Mouse (Mus musculus): Measurements from ENCODE around the gene Rhoh. TPM values are rescaled to one million over a fixed set of nuclear protein-coding genes. Genes with fewer than 3 reads are reported as not detected.

Rhoh gene
- total RNA-seq, 1 experiment = 0.27 TPM

GRCm38 (mm10) chr5:65868419-65868818 lies 7.4 kb downstream of the Rhoh start:
- Histone ChIP-seq H3K4me1 (ENCODE audit: control insufficient read depth in 2 of 2, insufficient read depth in 2 of 2, low read length in 2 of 2, poor library complexity in 1 of 2) (peaks cover 0 to 6% of the 10 kb centered on the region in 2 experiments; a peak in 1 of 4 replicates), H3K9me3 (ENCODE audit: control insufficient read depth, insufficient read depth, low read depth, low read length) (no peaks in the 10 kb centered on the region), H3K4me3 (ENCODE audit: insufficient read depth in 1 of 2, low read depth in 1 of 2, low read length in 2 of 2, poor library complexity in 1 of 2, severe bottlenecking in 1 of 2) (no peak overlapping the region), H3K36me3 (ENCODE audit: control insufficient read depth, insufficient read depth, low read length, poor library complexity, severe bottlenecking) (no peaks in the 10 kb centered on the region), H3K27ac (ENCODE audit: insufficient read depth, low read depth, low read length, poor library complexity, severe bottlenecking) (no peak overlapping the region), H3K9ac (ENCODE audit: insufficient read depth, low read depth, low read length, poor library complexity, severe bottlenecking) (no peak overlapping the region)
- no peak for DNase-seq (ENCODE audit: low read depth, low spot score)
- TF ChIP-seq ZC3H11A (IDR thresholded peaks at IDR 0.05; ENCODE audit: borderline replicate concordance, low read depth, low read length) (no peak), MAFK (IDR thresholded peaks at IDR 0.05; ENCODE audit: insufficient read depth, low read depth, low read length) (no peak), CHD2 (IDR thresholded peaks at IDR 0.05; ENCODE audit: low read depth, low read length) (no peak), ZNF384 (IDR thresholded peaks at IDR 0.05; ENCODE audit: low read depth, low read length) (no peak), HCFC1 (IDR thresholded peaks at IDR 0.05; ENCODE audit: borderline replicate concordance, insufficient read depth, low read length) (no peak)
- in situ Hi-C loops (cut with MboI; ENCODE audit: low sequenced_read_pairs in 2 of 2, unreplicated experiment in 2 of 2) = no loop called here

- no peak overlapping the region for H3K4me3 ChIP-seq (ENCODE audit: insufficient read depth in 1 of 2, low read depth in 1 of 2, low read length in 2 of 2, poor library complexity in 1 of 2, severe bottlenecking in 1 of 2)
- H3K4me1 ChIP-seq (ENCODE audit: control insufficient read depth in 2 of 2, insufficient read depth in 2 of 2, low read length in 2 of 2, poor library complexity in 1 of 2) = peaks cover 0 to 6% of the 10 kb centered on the region in 2 experiments; a peak in 1 of 4 replicates
- no peak overlapping the region for H3K9ac ChIP-seq (ENCODE audit: insufficient read depth, low read depth, low read length, poor library complexity, severe bottlenecking)
- H3K27ac ChIP-seq (ENCODE audit: insufficient read depth, low read depth, low read length, poor library complexity, severe bottlenecking) = no peak overlapping the region
- no peaks in the 10 kb centered on the region for H3K36me3 ChIP-seq (ENCODE audit: control insufficient read depth, insufficient read depth, low read length, poor library complexity, severe bottlenecking)
- in situ Hi-C loops (cut with MboI; ENCODE audit: low sequenced_read_pairs in 2 of 2, unreplicated experiment in 2 of 2) = no loop called here
- DNase-seq (ENCODE audit: low read depth, low spot score) = no peak
- TF ChIP-seq HCFC1 (IDR thresholded peaks at IDR 0.05; ENCODE audit: borderline replicate concordance, insufficient read depth, low read length) (no peak), ZNF384 (IDR thresholded peaks at IDR 0.05; ENCODE audit: low read depth, low read length) (no peak), CHD2 (IDR thresholded peaks at IDR 0.05; ENCODE audit: low read depth, low read length) (no peak), ZC3H11A (IDR thresholded peaks at IDR 0.05; ENCODE audit: borderline replicate concordance, low read depth, low read length) (no peak), MAFK (IDR thresholded peaks at IDR 0.05; ENCODE audit: insufficient read depth, low read depth, low read length) (no peak)
- H3K9me3 ChIP-seq (ENCODE audit: control insufficient read depth, insufficient read depth, low read depth, low read length) = no peaks in the 10 kb centered on the region
Measured at GRCm38 (mm10) chr5:65869660-65870059, 8.6 kb downstream of the Rhoh start.

- no peak overlapping the region; the same call in 1 of the 2 replicates for H3K27ac ChIP-seq (ENCODE audit: insufficient read depth, low read depth, low read length, poor library complexity, severe bottlenecking)
- H3K36me3 ChIP-seq (ENCODE audit: control insufficient read depth, insufficient read depth, low read length, poor library complexity, severe bottlenecking) = no peaks in the 10 kb centered on the region
- no peak overlapping the region for H3K9ac ChIP-seq (ENCODE audit: insufficient read depth, low read depth, low read length, poor library complexity, severe bottlenecking)
- peak; percentile 43 for DNase-seq (ENCODE audit: low read depth, low spot score)
- no peaks in the 10 kb centered on the region for H3K9me3 ChIP-seq (ENCODE audit: control insufficient read depth, insufficient read depth, low read depth, low read length)
- H3K4me3 ChIP-seq (ENCODE audit: insufficient read depth in 1 of 2, low read depth in 1 of 2, low read length in 2 of 2, poor library complexity in 1 of 2, severe bottlenecking in 1 of 2) = no peak overlapping the region
- in situ Hi-C loops (cut with MboI; ENCODE audit: low sequenced_read_pairs in 2 of 2, unreplicated experiment in 2 of 2) = no loop called here
- no peak for TF ChIP-seq MAFK (IDR thresholded peaks at IDR 0.05; ENCODE audit: insufficient read depth, low read depth, low read length)
- TF ChIP-seq HCFC1 (IDR thresholded peaks at IDR 0.05; ENCODE audit: borderline replicate concordance, insufficient read depth, low read length) = peak; percentile 24; the same call in 1 of the 2 replicates
- H3K4me1 ChIP-seq (ENCODE audit: control insufficient read depth in 2 of 2, insufficient read depth in 2 of 2, low read length in 2 of 2, poor library complexity in 1 of 2) = peaks cover 0 to 6% of the 10 kb centered on the region in 2 experiments; a peak in 1 of 4 replicates
Measured at GRCm38 (mm10) chr5:65871276-65871875, 10.4 kb downstream of the Rhoh start.

- no peak for TF ChIP-seq MAFK (IDR thresholded peaks at IDR 0.05; ENCODE audit: insufficient read depth, low read depth, low read length)
- TF ChIP-seq HCFC1 (IDR thresholded peaks at IDR 0.05; ENCODE audit: borderline replicate concordance, insufficient read depth, low read length) = no peak
- TF ChIP-seq ZC3H11A (IDR thresholded peaks at IDR 0.05; ENCODE audit: borderline replicate concordance, low read depth, low read length) = no peak
- no peak for TF ChIP-seq ZNF384 (IDR thresholded peaks at IDR 0.05; ENCODE audit: low read depth, low read length)
- no peak for TF ChIP-seq CHD2 (IDR thresholded peaks at IDR 0.05; ENCODE audit: low read depth, low read length)
- in situ Hi-C loops (cut with MboI; ENCODE audit: low sequenced_read_pairs in 2 of 2, unreplicated experiment in 2 of 2) = no loop called here
- DNase-seq (ENCODE audit: low read depth, low spot score) = no peak
- peaks cover 0 to 6% of the 10 kb centered on the region in 2 experiments; a peak in 1 of 4 replicates for H3K4me1 ChIP-seq (ENCODE audit: control insufficient read depth in 2 of 2, insufficient read depth in 2 of 2, low read length in 2 of 2, poor library complexity in 1 of 2)
- H3K27ac ChIP-seq (ENCODE audit: insufficient read depth, low read depth, low read length, poor library complexity, severe bottlenecking) = no peak overlapping the region
- no peak overlapping the region for H3K4me3 ChIP-seq (ENCODE audit: insufficient read depth in 1 of 2, low read depth in 1 of 2, low read length in 2 of 2, poor library complexity in 1 of 2, severe bottlenecking in 1 of 2)
- no peak overlapping the region for H3K9ac ChIP-seq (ENCODE audit: insufficient read depth, low read depth, low read length, poor library complexity, severe bottlenecking)
- no peaks in the 10 kb centered on the region for H3K36me3 ChIP-seq (ENCODE audit: control insufficient read depth, insufficient read depth, low read length, poor library complexity, severe bottlenecking)
- no peaks in the 10 kb centered on the region for H3K9me3 ChIP-seq (ENCODE audit: control insufficient read depth, insufficient read depth, low read depth, low read length)
Measured at GRCm38 (mm10) chr5:65873212-65873611, 12.2 kb downstream of the Rhoh start.
